Comparison of ENCODE assay signal across 23 mouse cellular contexts in genomic region chr17:50100070-50100469, GRCm38 (mm10).
A peak's percentile ranks its signal among the peaks of the same experiment; 100 is the strongest.
DNase-seq lines count a peak whose midpoint lies in the region; ATAC-seq and TF ChIP-seq lines count a peak whose summit lies in the region.
"Had no signal": no experiment of that assay in that cellular context is flagged by ENCODE, and none has a peak within 500 bp of the region (broad histone marks: within the 10 kb centered on the region; RNA-seq: fewer than 3 reads in every experiment).

No protein-coding gene starts in this region.

- no peaks in the 10 kb centered on the region for H3K36me3 ChIP-seq in forebrain, postnatal 0 days (ENCODE audit: insufficient read depth)
- H3K36me3 ChIP-seq in forebrain, embryonic 10.5 days (replicated peaks) = 0 out of 2 replicates have a peak, but pooled peaks cover under 1% of the 10 kb centered on the region
- H3K36me3 ChIP-seq in hindbrain, embryonic 15.5 days = no peaks in the 10 kb centered on the region
- H3K36me3 ChIP-seq in hindbrain, embryonic 10.5 days = no peaks in the 10 kb centered on the region
- peaks cover 45 to 87% of the 10 kb centered on the region in 2 experiments for H3K36me3 ChIP-seq in CH12.LX (replicated peaks in 1 of 2; ENCODE audit: control insufficient read depth in 1 of 2, insufficient read depth in 1 of 2, low read length in 1 of 2)
- H3K36me3 ChIP-seq in hindbrain, postnatal 0 days (ENCODE audit: insufficient read depth, low read length) = no peaks in the 10 kb centered on the region
- H3K36me3 ChIP-seq: embryonic facial prominence, embryonic 12.5 days; G1E; limb, embryonic 10.5 days; liver, embryonic 15.5 days; lung, embryonic 15.5 days had no signal

- TF ChIP-seq POLR2A in CH12.LX (IDR thresholded peaks at IDR 0.05; ENCODE audit: low read depth, low read length) = no peak

- H3K27me3 ChIP-seq in forebrain, postnatal 0 days (ENCODE audit: insufficient read depth, low read length) = no peaks in the 10 kb centered on the region
- no peaks in the 10 kb centered on the region for H3K27me3 ChIP-seq in forebrain, embryonic 10.5 days (ENCODE audit: poor library complexity, severe bottlenecking)
- no peaks in the 10 kb centered on the region for H3K27me3 ChIP-seq in hindbrain, embryonic 15.5 days
- no peaks in the 10 kb centered on the region for H3K27me3 ChIP-seq in hindbrain, embryonic 10.5 days (ENCODE audit: insufficient read depth, poor library complexity, severe bottlenecking)
- H3K27me3 ChIP-seq in CH12.LX (replicated peaks) = no peaks in the 10 kb centered on the region
- no peaks in the 10 kb centered on the region for H3K27me3 ChIP-seq in hindbrain, postnatal 0 days (ENCODE audit: insufficient read depth, low read length)
- H3K27me3 ChIP-seq: embryonic facial prominence, embryonic 12.5 days; liver, embryonic 15.5 days; lung, embryonic 15.5 days had no signal

- in situ Hi-C loops in CH12.LX (cut with MboI; ENCODE audit: low pct_ligation_motif_present, low pct_unique_long_range_greater_than_20kb, low sequenced_read_pairs) = no loop called here

- dilution Hi-C loops in CH12.LX (cut with MboI; ENCODE audit: extremely low pct_ligation_motif_present, extremely low pct_unique_long_range_greater_than_20kb, low sequenced_read_pairs) = no loop called here

- H3K4me3 ChIP-seq in forebrain, postnatal 0 days (ENCODE audit: low read depth, low read length) = no peak overlapping the region
- H3K4me3 ChIP-seq in forebrain, embryonic 10.5 days = no peak overlapping the region
- no peak overlapping the region for H3K4me3 ChIP-seq in hindbrain, embryonic 15.5 days
- H3K4me3 ChIP-seq in hindbrain, embryonic 10.5 days = no peak overlapping the region
- no peak overlapping the region for H3K4me3 ChIP-seq in CH12.LX (replicated peaks in 1 of 3; ENCODE audit: low read depth in 2 of 3, low read length in 2 of 3, poor library complexity in 1 of 3)
- no peak overlapping the region for H3K4me3 ChIP-seq in hindbrain, postnatal 0 days (ENCODE audit: low read length)
- H3K4me3 ChIP-seq: embryonic facial prominence, embryonic 12.5 days; layer of hippocampus, adult 2 months; limb, embryonic 10.5 days; liver, embryonic 15.5 days; lung, embryonic 15.5 days; megakaryocyte, embryonic 14.5 days had no signal

- TF ChIP-seq CTCF in forebrain, postnatal 0 days (IDR thresholded peaks at IDR 0.05; ENCODE audit: low read depth) = no peak
- no peak for TF ChIP-seq CTCF in CH12.LX (conservative IDR thresholded peaks at IDR 0.05 in 1 of 2, IDR thresholded peaks at IDR 0.05 in 1 of 2; ENCODE audit: low read depth in 2 of 2, low read length in 2 of 2)
- TF ChIP-seq CTCF in hindbrain, postnatal 0 days (IDR thresholded peaks at IDR 0.05; ENCODE audit: low read depth) = no peak

- 53% methylated on average over 12 of the region's 12 CpGs for whole genome bisulfite sequencing in forebrain, postnatal 0 days
- WGBS in forebrain, embryonic 10.5 days = 80% methylated on average over 12 of the region's 12 CpGs
- 57% methylated on average over 12 of the region's 12 CpGs for WGBS in hindbrain, embryonic 15.5 days
- WGBS in hindbrain, embryonic 10.5 days = 75% methylated on average over 12 of the region's 12 CpGs
- WGBS in hindbrain, postnatal 0 days = 56% methylated on average over 12 of the region's 12 CpGs

- H3K4me2 ChIP-seq in forebrain, postnatal 0 days (ENCODE audit: low read depth) = 0 out of 2 replicates have a peak overlapping the region, but pooled peaks have one; percentile 10
- 0 out of 2 replicates have a peak overlapping the region, but pooled peaks have one; percentile 14 for H3K4me2 ChIP-seq in hindbrain, embryonic 15.5 days
- peak overlapping the region; percentile 75; the same call in 1 of the 2 replicates for H3K4me2 ChIP-seq in CH12.LX (ENCODE audit: insufficient read depth, low read depth, poor library complexity, severe bottlenecking)
- no peak overlapping the region for H3K4me2 ChIP-seq in hindbrain, postnatal 0 days (ENCODE audit: low read depth, low read length)
- H3K4me2 ChIP-seq: embryonic facial prominence, embryonic 12.5 days; heart, embryonic 11.5 days; liver, embryonic 15.5 days; lung, embryonic 15.5 days had no signal

- H3K9ac ChIP-seq in forebrain, postnatal 0 days = no peak overlapping the region
- no peak overlapping the region for H3K9ac ChIP-seq in hindbrain, embryonic 15.5 days
- 0 out of 2 replicates have a peak overlapping the region, but pooled peaks have one; percentile 18 for H3K9ac ChIP-seq in CH12.LX (ENCODE audit: insufficient read depth, low read depth)
- no peak overlapping the region for H3K9ac ChIP-seq in hindbrain, postnatal 0 days (replicated peaks; ENCODE audit: low read length)
- H3K9ac ChIP-seq: embryonic facial prominence, embryonic 12.5 days; liver, embryonic 15.5 days; lung, embryonic 15.5 days had no signal

- peak; percentile 45; the same call in 1 of the 2 replicates for ATAC-seq in forebrain, postnatal 0 days
- ATAC-seq in hindbrain, embryonic 15.5 days (ENCODE audit: low FRiP score, low read depth) = no peak
- ATAC-seq in hindbrain, postnatal 0 days = no peak
- ATAC-seq: Patski had no signal

- no peak overlapping the region for H3K27ac ChIP-seq in forebrain, postnatal 0 days (ENCODE audit: low read depth, low read length)
- H3K27ac ChIP-seq in forebrain, embryonic 10.5 days = no peak overlapping the region
- no peak overlapping the region for H3K27ac ChIP-seq in hindbrain, embryonic 15.5 days (replicated peaks)
- no peak overlapping the region for H3K27ac ChIP-seq in hindbrain, embryonic 10.5 days
- no peak overlapping the region for H3K27ac ChIP-seq in CH12.LX (ENCODE audit: insufficient read depth, low read depth)
- H3K27ac ChIP-seq in hindbrain, postnatal 0 days = no peak overlapping the region
- H3K27ac ChIP-seq: embryonic facial prominence, embryonic 12.5 days; layer of hippocampus, adult 2 months; limb, embryonic 10.5 days; liver, embryonic 15.5 days; lung, embryonic 15.5 days; stomach, postnatal 0 days had no signal

- no peak for DNase-seq in forebrain, postnatal 0 days
- DNase-seq in forebrain, embryonic 10.5 days (ENCODE audit: extremely low spot score, low spot score) = no peak
- DNase-seq in hindbrain, embryonic 10.5 days (ENCODE audit: low spot score) = no peak
- DNase-seq in CH12.LX (ENCODE audit: extremely low read depth) = no peak
- DNase-seq in hindbrain, postnatal 0 days (ENCODE audit: low spot score) = peak; percentile 14
- no peak for DNase-seq in ovary, adult 18-20 months (ENCODE audit: low spot score)
- DNase-seq in cerebellum, adult 8-10 months = no peak
- DNase-seq: cerebellum, adult 18-20 months; cerebellum, postnatal 25 days; kidney, postnatal 25 days; liver; lung, postnatal 36 days had no signal

- H3K79me2 ChIP-seq in CH12.LX (replicated peaks; ENCODE audit: control insufficient read depth, extremely low read depth, insufficient read depth, poor library complexity, severe bottlenecking) = peaks cover 84% of the 10 kb centered on the region

- no peak for TF ChIP-seq RAD21 in CH12.LX (IDR thresholded peaks at IDR 0.05; ENCODE audit: low read depth, low read length)

- H3K9me3 ChIP-seq in forebrain, postnatal 0 days (ENCODE audit: low read length) = no peaks in the 10 kb centered on the region
- peaks cover under 1% of the 10 kb centered on the region; the same call in 1 of the 2 replicates for H3K9me3 ChIP-seq in forebrain, embryonic 10.5 days
- no peaks in the 10 kb centered on the region; the same call in 1 of the 2 replicates for H3K9me3 ChIP-seq in hindbrain, embryonic 15.5 days
- peaks cover 2% of the 10 kb centered on the region; the same call in 1 of the 2 replicates for H3K9me3 ChIP-seq in hindbrain, embryonic 10.5 days
- H3K9me3 ChIP-seq in CH12.LX (replicated peaks; ENCODE audit: low read length) = no peaks in the 10 kb centered on the region
- H3K9me3 ChIP-seq in hindbrain, postnatal 0 days (ENCODE audit: low read length) = peaks cover 2% of the 10 kb centered on the region; the same call in 1 of the 2 replicates
- H3K9me3 ChIP-seq: embryonic facial prominence, embryonic 12.5 days; limb, embryonic 10.5 days; liver, embryonic 15.5 days; lung, embryonic 15.5 days; megakaryocyte, embryonic 14.5 days had no signal

- no peaks in the 10 kb centered on the region; the same call in 1 of the 2 replicates for H3K4me1 ChIP-seq in forebrain, postnatal 0 days (ENCODE audit: insufficient read depth)
- 0 out of 2 replicates have a peak, but pooled peaks cover 5% of the 10 kb centered on the region for H3K4me1 ChIP-seq in forebrain, embryonic 10.5 days
- peaks cover 14% of the 10 kb centered on the region for H3K4me1 ChIP-seq in hindbrain, embryonic 15.5 days (replicated peaks)
- H3K4me1 ChIP-seq in hindbrain, embryonic 10.5 days (replicated peaks) = peaks cover 5% of the 10 kb centered on the region; the same call in 1 of the 2 replicates
- peaks cover 25 to 71% of the 10 kb centered on the region in 2 experiments for H3K4me1 ChIP-seq in CH12.LX (ENCODE audit: control insufficient read depth in 1 of 2, insufficient read depth in 2 of 2)
- no peaks in the 10 kb centered on the region for H3K4me1 ChIP-seq in hindbrain, postnatal 0 days (ENCODE audit: insufficient read depth, low read length)
- H3K4me1 ChIP-seq: embryonic facial prominence, embryonic 12.5 days; lung, embryonic 15.5 days; megakaryocyte, embryonic 14.5 days had no signal

- no peak for TF ChIP-seq EP300 in CH12.LX (IDR thresholded peaks at IDR 0.05; ENCODE audit: low read length)

TF ChIP-seq in CH12.LX, 34 proteins besides CTCF, POLR2A, EP300 and RAD21:
- TF ChIP-seq BHLHE40 (IDR thresholded peaks at IDR 0.05; ENCODE audit: low read depth, low read length) (no peak), USF1 (IDR thresholded peaks at IDR 0.05; ENCODE audit: low read depth, low read length) (no peak), ZC3H11A (IDR thresholded peaks at IDR 0.05; ENCODE audit: low read depth, low read length) (no peak), MAFK (IDR thresholded peaks at IDR 0.05; ENCODE audit: insufficient replicate concordance, low read length) (no peak), KAT2A (IDR thresholded peaks at IDR 0.05; ENCODE audit: insufficient replicate concordance, low read length) (no peak), SMC3 (IDR thresholded peaks at IDR 0.05; ENCODE audit: low read depth, low read length) (no peak)
